Mouse (Mus musculus) spleen, embryonic (tissue): ENCODE measurements around the gene Plekhg1.

Experiments used
- CTCF ChIA-PET: fragments of 350-600 bp; sonication (Branson Sonifier 250); formaldehyde crosslinking; loops from one replicate; lab custom pipeline; 2022; lab: Charles Lee

Plekhg1 gene

GRCm38 (mm10) chr10:3947346-3947745 is 207.2 kb downstream of the Plekhg1 start:
- CTCF ChIA-PET = no interaction called here

GRCm38 (mm10) chr10:3949306-3949705 is 209.1 kb downstream of the Plekhg1 start:
- CTCF ChIA-PET = no interaction called here

DNA sequence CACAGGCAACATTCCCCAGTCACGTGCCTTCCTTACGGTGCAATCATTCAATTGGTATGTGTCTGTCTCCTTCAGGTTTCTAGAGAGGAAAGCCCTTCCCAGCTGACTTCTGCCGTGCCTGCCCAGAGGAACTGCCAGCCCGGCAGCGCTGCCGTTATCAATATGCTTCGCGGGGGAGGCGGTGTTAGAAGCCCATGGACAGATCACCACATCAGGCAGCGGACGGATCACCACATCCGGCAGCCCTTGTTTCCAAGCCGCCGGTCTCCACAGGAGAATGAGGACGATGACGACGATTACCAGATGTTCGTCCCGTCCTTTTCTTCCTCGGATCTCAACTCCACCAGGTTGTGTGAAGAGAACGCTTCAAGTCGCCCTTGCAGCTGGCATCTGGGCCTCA is 216.3 kb downstream of the Plekhg1 start:
- CTCF ChIA-PET = no interaction called here

DNA sequence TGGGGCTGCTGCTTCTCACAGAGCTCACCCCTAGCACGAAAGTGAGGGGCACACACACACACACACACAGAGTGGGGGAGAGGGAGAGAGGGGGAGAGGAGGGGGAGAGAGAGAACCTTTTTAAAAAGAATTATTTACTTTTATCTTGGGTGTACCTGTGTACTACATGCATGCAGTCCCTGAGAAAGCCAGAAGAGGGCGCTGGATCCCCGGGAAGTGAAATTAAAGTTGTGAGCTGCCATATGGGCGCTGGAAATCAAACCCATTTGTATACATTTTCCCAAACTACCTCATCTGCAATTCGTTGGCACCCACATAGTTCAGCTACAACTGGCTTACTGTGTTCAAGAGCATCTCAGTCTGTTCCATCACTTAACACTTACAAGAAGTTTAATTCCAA is 218.4 kb downstream of the Plekhg1 start:
- CTCF ChIA-PET = no interaction called here

GRCm38 (mm10) chr10:3969026-3969425 is 228.9 kb downstream of the Plekhg1 start:
- CTCF ChIA-PET = no interaction called here

DNA sequence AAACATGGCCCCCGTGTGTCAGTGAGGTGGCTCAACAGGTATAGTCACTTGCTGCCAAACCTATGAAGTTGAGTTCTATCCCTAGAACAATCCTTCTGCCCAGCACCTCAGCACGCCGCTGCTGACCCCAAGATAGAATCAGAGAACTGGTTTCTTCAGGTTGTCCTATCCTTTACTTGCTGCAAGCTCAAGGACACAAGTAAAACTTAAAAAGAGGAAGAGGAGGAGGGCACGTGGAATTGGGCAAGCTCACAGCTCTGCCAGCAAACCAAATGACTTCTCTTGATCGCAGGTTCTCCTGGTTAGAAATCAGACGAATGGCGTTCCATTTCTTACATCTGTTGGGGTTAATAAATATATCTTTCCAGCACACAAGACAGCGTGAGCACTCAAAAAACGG is 232.1 kb downstream of the Plekhg1 start:
- CTCF ChIA-PET = no interaction called here

DNA sequence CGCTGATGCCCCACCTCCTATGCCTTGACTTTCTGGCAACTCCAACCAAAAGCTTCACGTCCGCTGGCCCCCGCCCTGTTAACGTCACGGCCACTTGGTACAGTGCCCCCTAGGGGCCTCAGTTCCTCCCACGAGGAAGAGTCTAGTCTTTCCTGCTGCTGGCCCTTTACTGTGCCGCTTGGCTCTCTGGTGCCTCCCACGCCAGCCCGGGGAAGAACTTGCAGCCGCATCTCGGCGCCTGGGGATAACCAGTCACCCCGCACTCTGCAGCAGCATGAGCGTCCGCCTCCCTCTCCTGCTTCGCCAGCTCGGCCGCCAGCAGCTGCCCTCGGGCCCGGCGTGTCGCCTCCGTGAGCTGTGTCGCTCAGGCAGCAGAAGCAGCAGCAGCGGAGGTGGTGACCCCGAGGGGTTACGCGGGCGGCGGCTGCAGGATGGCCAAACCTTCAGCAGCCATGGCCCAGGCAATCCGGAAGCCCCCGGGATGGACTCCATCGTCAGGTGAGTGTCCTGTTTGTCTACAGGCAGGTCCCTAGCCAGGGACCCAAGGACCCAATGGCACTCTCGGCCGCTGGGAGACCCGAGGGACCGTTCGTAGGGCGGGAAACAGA is 232.9 kb downstream of the Plekhg1 start, which contains the start of gene Mthfd1l:
TSS of gene Mthfd1l (plus strand) at position 138 of the 608 bp plus-strand sequence.
- CTCF ChIA-PET = no interaction called here

DNA sequence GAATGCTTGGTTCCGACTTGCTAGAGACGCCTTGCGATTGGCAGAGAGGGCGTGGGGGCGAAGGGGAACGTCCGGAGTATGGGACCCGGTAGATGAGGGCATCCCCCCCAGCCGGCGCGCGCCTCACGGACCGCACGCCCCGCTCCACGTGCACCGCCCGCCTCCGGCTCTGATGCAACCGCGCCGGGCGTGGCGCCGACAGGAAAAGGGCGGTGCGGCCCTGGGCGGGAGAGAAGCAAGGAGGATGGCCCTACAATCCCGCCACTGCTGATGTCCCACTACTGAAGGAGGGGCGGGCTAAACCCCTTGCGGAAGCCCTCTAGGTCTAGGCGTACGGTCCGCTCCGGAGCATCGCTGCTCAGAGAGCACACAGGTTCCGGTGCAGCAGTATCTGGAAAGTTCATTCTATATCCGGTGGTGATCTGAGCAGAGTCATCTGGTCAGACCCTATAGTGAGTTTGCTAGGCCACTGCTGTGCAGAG is 233.5 kb downstream of the Plekhg1 start:
- CTCF ChIA-PET = no interaction called here

DNA sequence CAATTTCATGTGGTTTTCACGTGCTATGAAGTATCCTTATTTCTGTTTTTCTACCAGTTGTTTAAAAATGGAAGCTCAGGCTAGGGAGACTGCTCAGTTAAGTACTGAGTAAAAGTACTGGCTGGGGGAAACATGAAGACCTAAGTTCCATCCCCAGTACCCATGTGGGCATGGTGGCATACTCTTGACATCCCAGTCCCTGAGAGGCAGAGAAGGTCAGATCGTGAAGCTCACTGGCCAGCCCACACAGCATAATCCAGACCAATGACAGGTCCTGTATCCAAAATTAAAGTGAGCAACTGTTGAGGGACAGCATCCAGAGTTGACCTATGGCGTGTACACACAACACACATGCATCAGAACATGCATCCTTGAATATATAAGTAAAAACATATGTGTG is 234.2 kb downstream of the Plekhg1 start:
- CTCF ChIA-PET = interaction anchor here (0.6 kb wide), 1 partner anchor 11 kb away, joined by 3 read pairs; no protein-coding TSS in a partner anchor

DNA sequence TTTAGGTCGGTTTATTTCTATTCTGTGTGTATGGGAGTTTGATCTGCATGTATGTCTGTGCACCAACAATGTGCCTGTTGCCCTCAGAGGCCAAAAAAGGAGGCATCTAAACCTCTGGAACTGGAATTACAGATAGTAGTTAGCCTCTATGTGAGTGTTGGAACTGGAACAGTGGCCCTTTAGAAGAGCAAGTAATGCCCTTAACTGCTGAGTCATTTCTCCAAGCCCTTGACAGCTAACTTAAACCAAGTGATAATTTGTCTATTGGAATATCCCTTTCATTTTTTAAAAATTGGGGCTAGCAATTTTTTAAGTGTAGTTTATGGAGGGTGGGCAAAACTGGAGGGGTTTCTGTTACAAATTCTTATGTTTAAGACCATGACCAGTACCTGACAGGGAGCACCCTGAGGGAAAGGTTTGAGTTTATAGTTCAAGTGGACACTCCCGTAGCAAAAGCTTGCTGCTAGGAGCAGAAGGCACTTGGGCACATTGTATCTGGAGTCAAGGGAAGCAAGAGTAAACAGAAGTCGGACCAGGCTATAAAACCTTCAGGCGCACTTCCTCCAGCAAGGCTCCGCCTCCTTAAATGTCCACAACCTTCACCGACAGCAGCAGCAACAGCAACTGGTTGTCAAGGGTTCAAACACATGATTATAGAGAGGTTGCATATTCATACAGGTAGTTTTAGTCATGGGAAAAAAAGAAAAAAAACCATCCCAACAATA is 235.9 kb downstream of the Plekhg1 start:
- CTCF ChIA-PET = no interaction called here

DNA sequence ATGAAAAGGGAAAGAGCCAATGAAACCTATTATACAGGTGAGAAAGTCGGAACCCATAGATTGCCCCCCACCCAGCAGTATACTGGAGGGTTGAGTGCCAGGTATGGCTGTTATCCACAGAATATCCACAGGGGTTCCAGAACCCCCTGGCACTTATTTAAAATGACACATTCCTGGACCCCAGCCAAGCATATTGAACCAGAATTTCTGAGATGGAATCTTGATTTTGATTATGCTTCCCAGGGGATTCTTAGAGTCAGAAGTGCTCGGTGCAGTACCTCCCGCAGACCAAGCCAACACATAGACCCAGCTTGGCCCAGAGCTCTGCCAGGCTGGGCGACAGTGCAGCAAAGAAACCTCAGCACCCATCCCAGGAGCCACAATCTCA is 236.5 kb downstream of the Plekhg1 start:
- CTCF ChIA-PET = no interaction called here

DNA sequence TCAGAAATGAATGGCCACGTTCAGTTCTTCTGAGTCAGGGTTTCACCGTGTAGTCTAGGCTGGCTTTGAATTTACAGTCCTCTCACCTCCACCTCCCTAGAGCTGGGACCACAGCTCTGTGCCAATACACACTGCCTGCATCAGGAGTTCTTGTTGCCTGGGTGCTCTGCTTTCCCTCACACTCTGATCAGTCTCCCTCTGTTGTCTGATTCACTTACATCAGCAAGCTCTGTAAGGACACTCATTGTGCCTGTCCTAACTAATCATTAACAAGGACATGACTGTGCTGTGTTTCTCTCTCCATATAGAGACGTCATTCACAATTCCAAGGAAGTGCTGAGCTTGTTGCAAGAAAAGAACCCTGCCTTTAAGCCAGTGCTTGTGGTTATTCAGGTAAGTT is 238.2 kb downstream of the Plekhg1 start:
- CTCF ChIA-PET = no interaction called here

DNA sequence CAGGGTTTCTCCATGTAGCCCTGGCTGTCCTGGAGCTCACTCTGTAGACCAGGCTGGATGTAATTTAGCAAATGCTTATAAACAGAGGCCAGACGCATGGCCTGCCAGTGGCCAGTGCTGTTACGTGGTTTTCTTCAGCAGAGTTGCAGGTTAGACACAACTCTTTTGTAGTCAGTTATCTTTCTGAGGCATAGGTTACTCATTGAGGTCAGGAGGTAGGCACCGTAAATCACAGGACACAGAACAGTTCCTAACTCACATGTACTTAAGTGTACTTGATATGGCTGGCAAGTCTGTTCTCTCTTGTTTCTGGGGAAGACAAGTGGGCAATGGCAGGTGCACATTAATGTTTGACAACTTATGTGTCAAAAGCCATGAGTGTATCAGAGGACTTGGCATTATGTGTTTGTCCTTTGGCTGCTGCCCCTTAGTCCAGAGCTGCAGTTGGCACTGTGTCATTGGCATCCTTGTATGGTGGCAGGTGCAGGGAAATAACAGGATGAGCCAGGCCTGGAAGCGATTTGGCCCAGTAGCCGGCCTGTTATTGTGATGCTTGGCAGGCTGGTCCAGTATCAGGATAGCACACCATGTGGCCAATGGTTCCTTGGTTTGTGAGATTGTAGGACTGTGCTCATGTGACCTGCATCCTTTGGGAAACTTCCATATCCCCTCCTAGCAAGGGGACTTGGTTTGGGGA is 238.8 kb downstream of the Plekhg1 start:
- CTCF ChIA-PET = no interaction called here

GRCm38 (mm10) chr10:3980231-3980630 is 240.1 kb downstream of the Plekhg1 start:
- CTCF ChIA-PET = no interaction called here

- CTCF ChIA-PET = no interaction called here
Observed at GRCm38 (mm10) chr10:3990295-3990883, 250.2 kb downstream of the Plekhg1 start.

- CTCF ChIA-PET = no interaction called here
Observed at GRCm38 (mm10) chr10:3993365-3994102, 253.4 kb downstream of the Plekhg1 start.

DNA sequence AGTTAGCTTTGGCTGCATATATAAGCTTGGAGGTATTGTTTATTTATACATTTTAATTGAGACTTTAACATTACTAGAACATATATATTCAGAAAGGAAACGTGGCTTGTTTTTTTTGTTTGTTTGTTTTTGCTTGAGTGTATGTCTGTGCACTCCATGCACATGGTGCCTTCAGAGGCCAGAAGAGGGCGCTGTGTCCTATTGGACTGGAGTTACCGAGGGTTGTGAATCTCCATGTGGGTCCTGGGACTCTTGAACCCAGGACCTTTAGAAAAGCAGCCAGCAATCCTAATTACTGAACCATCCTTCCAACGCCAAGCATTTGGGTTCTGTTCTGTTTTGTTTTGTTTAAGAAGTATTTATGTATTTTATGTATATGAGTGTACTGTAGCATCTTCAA is 255.1 kb downstream of the Plekhg1 start:
- CTCF ChIA-PET = interaction anchor here (0.6 to 0.9 kb wide), 3 partner anchors 12 to 72 kb away, joined by 3 to 15 read pairs (median 11); no protein-coding TSS in a partner anchor

- CTCF ChIA-PET = interaction anchor here (0.5 to 0.9 kb wide), 4 partner anchors 32 to 1647 kb away, joined by 3 to 15 read pairs (median 3); no protein-coding TSS in a partner anchor
Observed at GRCm38 (mm10) chr10:3996170-3996876, 256.2 kb downstream of the Plekhg1 start.

DNA sequence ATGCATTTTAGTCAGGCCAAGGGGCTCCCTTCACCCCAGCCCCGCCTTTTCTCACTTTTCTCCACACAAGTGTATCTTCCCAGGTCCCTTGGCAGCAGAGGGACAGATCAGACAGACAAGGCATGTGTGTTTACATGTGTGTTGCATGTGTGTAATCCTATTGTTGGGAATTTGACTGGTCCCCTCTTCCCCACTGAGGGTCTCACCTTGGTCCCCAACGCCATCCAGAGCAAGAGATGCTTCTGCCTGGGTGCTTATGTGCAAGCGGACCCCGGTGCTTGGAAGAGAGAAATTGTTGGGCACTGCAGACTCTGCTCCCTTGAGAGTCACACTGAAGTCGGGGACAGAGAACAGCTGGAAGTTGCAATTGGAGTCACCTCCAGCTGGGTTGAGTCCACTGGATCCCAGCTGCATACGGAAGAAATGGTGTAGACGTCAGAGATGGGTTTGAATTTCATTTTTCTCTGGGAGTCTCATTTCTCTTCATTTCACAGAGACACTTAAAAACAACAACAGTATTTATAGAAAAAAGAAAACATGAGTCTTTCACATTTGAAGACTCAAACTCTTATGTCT is 257.8 kb downstream of the Plekhg1 start:
- CTCF ChIA-PET = no interaction called here

DNA sequence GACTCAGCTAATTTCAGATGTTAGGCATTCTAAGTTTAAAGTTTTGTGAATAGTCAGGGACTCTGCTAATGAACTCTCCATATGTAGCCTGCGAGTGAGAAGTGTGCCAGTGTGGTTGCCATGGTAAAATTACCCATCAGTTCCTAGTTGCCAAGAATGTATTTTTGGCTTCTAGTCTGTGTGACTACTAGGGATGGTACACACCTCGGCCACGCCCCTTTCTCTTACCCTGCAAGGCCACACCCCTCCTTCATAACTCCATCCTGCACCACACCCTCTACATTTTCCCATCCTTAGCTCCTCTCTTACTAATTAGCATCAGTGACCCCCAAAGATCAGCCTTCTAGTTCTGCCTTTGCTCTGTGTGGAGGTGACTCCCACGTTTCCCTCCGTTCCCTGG is 262.5 kb downstream of the Plekhg1 start:
- CTCF ChIA-PET = interaction anchor here (0.6 kb wide), 1 partner anchor 339 kb away, joined by 3 read pairs; no protein-coding TSS in a partner anchor
